Mouse (Mus musculus) C2C12 (cell line): ENCODE measurements around the gene Mecom.

Experiments used
- CTCF ChIP-seq: IDR thresholded peaks from one replicate; pipeline ENCODE4 v1.5.1; 2011; ENCODE audit not compliant: control insufficient read depth, insufficient read depth, insufficient read length
- MAX ChIP-seq: IDR thresholded peaks from one replicate; pipeline ENCODE4 v1.6.1; 2011; ENCODE audit warnings: mild to moderate bottlenecking, control low read depth
- MYOD1 ChIP-seq: IDR thresholded peaks from one replicate; pipeline ENCODE4 v1.6.1; 2011; ENCODE audit warnings: low read depth; ENCODE audit not compliant: control insufficient read depth, insufficient read length
- MYOG ChIP-seq: IDR thresholded peaks from one replicate; pipeline ENCODE4 v1.6.1; 2011; ENCODE audit not compliant: control insufficient read depth, insufficient read length; ENCODE audit errors: extremely low read depth
- USF1 ChIP-seq: IDR thresholded peaks from one replicate; pipeline ENCODE4 v1.6.1; 2011; ENCODE audit warnings: low read depth, mild to moderate bottlenecking, control low read depth, moderate library complexity

- TF ChIP-seq CTCF (no peak), MAX (no peak), USF1 (no peak), MYOG (no peak), MYOD1 (no peak)
Measured at GRCm38 (mm10) chr3:29963447-29963846, 584.4 kb downstream of the Mecom start.
